Mouse (Mus musculus) spleen, adult 18-20 months (tissue): ENCODE data around the gene Hfm1.

ENCODE experiments used
- DNase-seq, 2 experiments: peaks; one replicate each; pipeline ENCODE4 v3.0.0; 2022; ENCODE audit warnings: mixed read lengths in 2 of 2

The Hfm1 gene

GRCm38 (mm10) chr5:106925488-106926368 is at the start of gene Hfm1:
Gene Hfm1 (minus strand): TSS chr5:106926321.
- peak in 1 of 2 experiments; percentile 18 for DNase-seq

GRCm38 (mm10) chr5:106973883-106974282 is 47.8 kb upstream of the Hfm1 start:
- no peak for DNase-seq

GRCm38 (mm10) chr5:106967578-106967977 is 41.5 kb upstream of the Hfm1 start:
- no peak for DNase-seq

- DNase-seq, result no peak
These were observed 40.3 kb upstream of the Hfm1 start for GRCm38 (mm10) chr5:106966443-106966842.

- DNase-seq, result no peak
These were observed 38.4 kb upstream of the Hfm1 start for GRCm38 (mm10) chr5:106964513-106965014.

GRCm38 (mm10) chr5:106963584-106964512 is 37.7 kb upstream of the Hfm1 start, which contains the start of gene Cdc7:
Gene Cdc7 (plus strand): TSS chr5:106964322.
- DNase-seq, result peak; percentile 88 to 94

- no peak for DNase-seq
These were observed 34.3 kb upstream of the Hfm1 start for GRCm38 (mm10) chr5:106960451-106960850.

- DNase-seq, result no peak
These were observed 32.9 kb upstream of the Hfm1 start for GRCm38 (mm10) chr5:106959031-106959430.

GRCm38 (mm10) chr5:106956467-106956866 is 30.3 kb upstream of the Hfm1 start:
- no peak for DNase-seq

- DNase-seq, result no peak
These were observed 22.6 kb upstream of the Hfm1 start for GRCm38 (mm10) chr5:106948683-106949082.

GRCm38 (mm10) chr5:106946342-106946741 is 20.2 kb upstream of the Hfm1 start:
- no peak for DNase-seq

GRCm38 (mm10) chr5:106927996-106928395 is 1.9 kb upstream of the Hfm1 start:
- no peak for DNase-seq

GRCm38 (mm10) chr5:106926369-106926686 is 207 bp upstream of the Hfm1 start:
- DNase-seq, result no peak

GRCm38 (mm10) chr5:106919315-106919714 is 6.8 kb downstream of the Hfm1 start:
- DNase-seq, result no peak

- no peak for DNase-seq
These were observed 29.2 kb downstream of the Hfm1 start for GRCm38 (mm10) chr5:106896879-106897278.

GRCm38 (mm10) chr5:106891773-106892172 is 34.3 kb downstream of the Hfm1 start:
- peak; percentile 10 to 27 for DNase-seq

- DNase-seq, result no peak
These were observed 38.6 kb downstream of the Hfm1 start for GRCm38 (mm10) chr5:106887303-106888071.

- DNase-seq, result no peak
These were observed 40.6 kb downstream of the Hfm1 start for GRCm38 (mm10) chr5:106885517-106885916.

GRCm38 (mm10) chr5:106876438-106876837 is 49.7 kb downstream of the Hfm1 start:
- no peak for DNase-seq

- DNase-seq, result peak; percentile 33 to 72
These were observed 65.7 kb downstream of the Hfm1 start for GRCm38 (mm10) chr5:106860415-106860814.

GRCm38 (mm10) chr5:106853284-106853683 is 72.8 kb downstream of the Hfm1 start:
- no peak for DNase-seq

- DNase-seq, result no peak
These were observed 79.1 kb downstream of the Hfm1 start for GRCm38 (mm10) chr5:106847045-106847444.

GRCm38 (mm10) chr5:106843906-106844305 is 82.2 kb downstream of the Hfm1 start:
- DNase-seq, result no peak
